Mouse (Mus musculus) lung, postnatal 0 days (tissue): ENCODE measurements around the gene Tbc1d5. TPM values are rescaled to one million over a fixed set of nuclear protein-coding genes. Genes with fewer than 3 reads are reported as not detected.

Source experiments
- ATAC-seq: fragments of 200-750 bp; cut with Nextera tagmentation; 2 replicates; pipeline ENCODE4 v1.8.0; 2017; ENCODE audit warnings: moderate library complexity
- DNase-seq: peaks from one replicate; pipeline ENCODE4 v3.0.0-alpha.2; 2016; ENCODE audit warnings: low spot score
- H3K27ac ChIP-seq: fragments of 300-500 bp; sonication (generic); 2 replicates; pipeline ENCODE4 v1.5.1; 2014; ENCODE audit warnings: antibody characterized with exemption, mild to moderate bottlenecking, low read length, mixed read lengths
- H3K27me3 ChIP-seq: fragments of 300-500 bp; sonication (generic); replicated peaks from 2 replicates; pipeline ENCODE4 v1.6.1; 2014; ENCODE audit warnings: low read length, mixed read lengths; ENCODE audit not compliant: insufficient read depth
- H3K36me3 ChIP-seq: fragments of 300-500 bp; sonication (generic); 2 replicates; pipeline ENCODE4 v1.6.1; 2014; ENCODE audit warnings: low read length, mixed read lengths; ENCODE audit not compliant: insufficient read depth
- H3K4me1 ChIP-seq: fragments of 300-500 bp; sonication (generic); 2 replicates; pipeline ENCODE4 v1.6.1; 2014; ENCODE audit warnings: antibody characterized with exemption, low read depth, low read length, mixed read lengths; ENCODE audit not compliant: insufficient read depth
- H3K4me2 ChIP-seq: fragments of 300-500 bp; sonication (generic); replicated peaks from 2 replicates; pipeline ENCODE4 v1.6.1; 2014; ENCODE audit warnings: low read depth, mild to moderate bottlenecking, low read length, moderate library complexity, mixed read lengths
- H3K4me3 ChIP-seq: fragments of 300-500 bp; sonication (generic); 2 replicates; pipeline ENCODE4 v1.5.1; 2014; ENCODE audit warnings: low read depth, low read length
- H3K9ac ChIP-seq: fragments of 300-500 bp; sonication (generic); replicated peaks from 2 replicates; pipeline ENCODE4 v1.6.1; 2014; ENCODE audit warnings: low read depth, mild to moderate bottlenecking
- H3K9me3 ChIP-seq: fragments of 300-500 bp; sonication (generic); 2 replicates; pipeline ENCODE4 v1.6.1; 2016; ENCODE audit warnings: low read length, mixed read lengths
- CTCF ChIP-seq: IDR thresholded peaks from 2 replicates; pipeline ENCODE4 v1.5.1; 2016; ENCODE audit warnings: antibody characterized with exemption, mild to moderate bottlenecking
- EP300 ChIP-seq: IDR thresholded peaks from 2 replicates; pipeline ENCODE4 v1.6.1; 2016; ENCODE audit warnings: antibody characterized with exemption, mild to moderate bottlenecking, control low read depth
- WGBS: fragments of 180-500 bp; shearing (Covaris S2); extraction: QIAGEN DNeasy Blood & Tissue Kit; methylation state at CpG from one replicate; pipeline ENCODE4 v1.1.7; 2014; 5-methylcytosine and 5-hydroxymethylcytosine counted together
- polyA plus RNA-seq: library from polyadenylated mRNA; unstranded; fragments of >200 nt; fragmentation: Nextera tagmentation; extraction: Ambion mirVana; gene quantifications from 2 replicates; pipeline ENCODE4 v1.2.1, GENCODE M21; 2015

The Tbc1d5 gene
- polyA plus RNA-seq, 1 experiment from 2014 or later: 3.9 TPM

DNA sequence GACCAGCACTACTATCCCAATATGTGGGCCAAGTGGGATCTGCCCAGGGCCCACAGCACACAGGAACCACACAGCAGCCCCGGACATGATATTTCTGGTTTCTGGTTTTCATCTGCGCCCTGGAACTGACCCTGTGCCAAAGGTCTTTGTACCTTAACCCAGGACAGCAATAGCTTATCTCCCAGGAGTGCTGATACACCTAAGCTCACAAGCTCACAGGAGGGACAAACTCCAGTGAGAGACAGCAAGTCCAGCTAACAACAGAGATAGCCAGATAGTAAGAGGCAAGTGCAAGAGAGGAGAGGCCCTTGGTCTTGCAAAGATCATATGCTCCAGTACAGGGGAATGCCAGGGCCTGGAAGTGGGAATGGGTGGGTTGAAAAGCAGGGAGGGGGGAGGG is 263.9 kb downstream of the Tbc1d5 start:
- WGBS: 93% methylated on average over 2 of the region's 2 CpGs
- TF ChIP-seq EP300 (no peak), CTCF (no peak)
- H3K9me3 ChIP-seq: no peaks in the 10 kb centered on the region
- H3K4me2 ChIP-seq: no peak overlapping the region
- H3K4me3 ChIP-seq: no peak overlapping the region
- no peaks in the 10 kb centered on the region for H3K27me3 ChIP-seq
- ATAC-seq (no peak), DNase-seq (no peak)
- no peaks in the 10 kb centered on the region for H3K36me3 ChIP-seq
- no peaks in the 10 kb centered on the region for H3K4me1 ChIP-seq
- H3K9ac ChIP-seq: no peak overlapping the region
- H3K27ac ChIP-seq: no peak overlapping the region

DNA sequence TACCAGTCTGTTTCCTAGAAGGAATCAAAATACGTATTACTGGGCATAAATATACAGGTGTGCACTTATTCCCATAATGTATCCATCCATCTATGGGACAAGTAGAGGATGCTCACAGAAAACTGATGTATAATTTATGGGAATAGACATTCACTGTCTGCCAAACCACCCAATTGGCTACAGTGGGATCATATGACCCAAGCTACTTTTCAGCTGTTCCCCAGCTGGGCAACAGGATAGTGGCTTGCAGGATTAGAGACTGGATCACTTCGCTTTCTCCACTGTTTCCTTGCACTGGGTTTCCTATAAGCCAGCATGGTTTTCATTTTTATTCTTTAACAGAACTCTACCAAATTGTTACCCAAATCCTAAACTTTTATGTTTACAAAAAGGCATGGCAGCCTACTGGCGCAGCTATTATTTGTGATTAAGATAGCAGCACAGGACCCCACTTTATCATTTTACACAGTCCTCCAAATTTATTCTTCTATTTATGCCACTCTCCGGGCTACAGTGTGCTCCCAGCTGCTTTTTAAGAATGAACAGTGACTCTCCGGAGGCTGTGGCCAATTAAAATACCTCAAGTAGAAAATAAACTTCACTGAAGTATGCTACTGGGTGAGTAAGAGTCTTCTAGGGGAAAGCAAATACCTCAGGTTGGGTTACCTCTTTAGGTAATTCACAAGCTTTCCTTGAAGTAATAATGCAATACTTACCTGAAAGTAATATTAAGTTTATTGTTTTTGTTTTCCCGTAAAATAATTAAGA is 270.4 kb downstream of the Tbc1d5 start:
- Histone ChIP-seq H3K9me3 (no peaks in the 10 kb centered on the region), H3K27ac (no peak overlapping the region), H3K4me3 (no peak overlapping the region), H3K9ac (no peak overlapping the region), H3K36me3 (no peaks in the 10 kb centered on the region), H3K27me3 (no peaks in the 10 kb centered on the region), H3K4me1 (no peaks in the 10 kb centered on the region), H3K4me2 (no peak overlapping the region)
- ATAC-seq (peak; percentile 79), DNase-seq (peak; percentile 63)
- TF ChIP-seq CTCF (no peak), EP300 (no peak)
- 61% methylated on average over 6 of the region's 6 CpGs for WGBS

DNA sequence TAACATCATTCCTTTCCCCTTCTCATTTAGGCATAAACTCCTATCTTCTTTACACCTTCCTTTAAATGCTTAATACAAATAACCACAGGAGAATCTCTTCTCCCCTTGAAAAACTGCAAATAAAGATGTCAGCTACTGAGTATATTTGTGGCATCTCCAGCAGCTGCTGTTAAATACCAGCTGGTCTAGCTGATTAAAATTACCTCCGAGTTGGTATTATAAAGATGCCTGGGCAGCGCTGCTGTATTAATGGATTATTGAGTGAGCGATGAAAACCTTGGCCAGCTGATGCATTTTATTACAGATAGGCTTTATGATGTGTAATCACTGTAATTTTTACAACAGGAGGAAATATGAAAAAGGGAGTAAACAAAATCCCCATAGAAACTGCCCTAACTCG is 271.0 kb downstream of the Tbc1d5 start:
- no peak overlapping the region for H3K9ac ChIP-seq
- TF ChIP-seq CTCF: no peak
- TF ChIP-seq EP300: no peak
- H3K9me3 ChIP-seq: no peaks in the 10 kb centered on the region
- ATAC-seq: no peak
- H3K36me3 ChIP-seq: no peaks in the 10 kb centered on the region
- H3K4me1 ChIP-seq: no peaks in the 10 kb centered on the region
- H3K4me3 ChIP-seq: no peak overlapping the region
- no peaks in the 10 kb centered on the region for H3K27me3 ChIP-seq
- DNase-seq: no peak
- H3K4me2 ChIP-seq: no peak overlapping the region
- 83% methylated on average over 4 of the region's 4 CpGs for WGBS
- no peak overlapping the region for H3K27ac ChIP-seq

DNA sequence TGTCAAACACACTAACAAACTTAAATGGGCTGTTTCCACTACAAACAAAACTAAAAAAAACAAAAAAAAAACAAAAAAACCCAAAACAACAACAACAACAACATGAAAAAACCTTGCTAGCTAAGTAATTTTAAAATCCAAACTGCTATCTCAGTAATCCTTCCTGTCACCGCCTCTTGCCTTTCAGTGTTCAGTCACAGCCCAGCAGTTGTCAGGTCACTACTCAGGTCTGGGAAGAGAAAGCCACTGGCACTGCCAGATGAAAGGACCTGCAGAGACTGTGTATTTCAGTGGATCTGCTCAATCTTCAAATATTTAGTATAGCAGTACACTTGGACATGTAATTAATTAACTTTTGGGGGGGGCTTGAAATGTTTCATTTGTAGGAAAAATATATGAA is 272.5 kb downstream of the Tbc1d5 start:
- H3K4me1 ChIP-seq: no peaks in the 10 kb centered on the region
- ATAC-seq: no peak
- DNase-seq: no peak
- WGBS: 84% methylated on average over 1 of the region's 1 CpGs
- H3K9me3 ChIP-seq: no peaks in the 10 kb centered on the region
- H3K4me2 ChIP-seq: no peak overlapping the region
- H3K4me3 ChIP-seq: no peak overlapping the region
- no peak overlapping the region for H3K27ac ChIP-seq
- H3K9ac ChIP-seq: no peak overlapping the region
- TF ChIP-seq CTCF: no peak
- TF ChIP-seq EP300: no peak
- no peaks in the 10 kb centered on the region for H3K27me3 ChIP-seq
- H3K36me3 ChIP-seq: no peaks in the 10 kb centered on the region

DNA sequence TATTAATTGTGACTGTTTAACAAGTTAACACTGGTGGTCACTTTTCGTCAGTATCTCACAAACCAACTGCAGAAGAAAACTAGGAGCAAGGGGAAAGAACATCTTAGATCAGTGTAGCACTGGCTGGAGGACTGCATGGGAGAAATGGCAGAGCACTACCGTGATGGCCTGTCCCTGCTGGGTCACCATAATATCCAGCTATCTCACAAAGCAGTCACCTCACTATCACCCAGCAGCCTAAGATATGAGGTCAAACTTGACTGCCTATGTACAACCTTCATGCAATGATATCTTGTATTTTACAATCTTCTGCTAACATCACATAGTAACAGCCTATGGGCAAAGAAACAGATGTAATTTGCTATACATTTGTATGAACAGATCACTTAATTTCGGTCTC is 274.7 kb downstream of the Tbc1d5 start:
- Histone ChIP-seq H3K4me3 (no peak overlapping the region), H3K36me3 (no peaks in the 10 kb centered on the region), H3K27ac (no peak overlapping the region), H3K9ac (no peak overlapping the region), H3K4me1 (no peaks in the 10 kb centered on the region), H3K9me3 (no peaks in the 10 kb centered on the region), H3K4me2 (no peak overlapping the region), H3K27me3 (no peaks in the 10 kb centered on the region)
- DNase-seq (no peak), ATAC-seq (no peak)
- WGBS: 84% methylated on average over 3 of the region's 3 CpGs
- TF ChIP-seq EP300 (no peak), CTCF (no peak)

DNA sequence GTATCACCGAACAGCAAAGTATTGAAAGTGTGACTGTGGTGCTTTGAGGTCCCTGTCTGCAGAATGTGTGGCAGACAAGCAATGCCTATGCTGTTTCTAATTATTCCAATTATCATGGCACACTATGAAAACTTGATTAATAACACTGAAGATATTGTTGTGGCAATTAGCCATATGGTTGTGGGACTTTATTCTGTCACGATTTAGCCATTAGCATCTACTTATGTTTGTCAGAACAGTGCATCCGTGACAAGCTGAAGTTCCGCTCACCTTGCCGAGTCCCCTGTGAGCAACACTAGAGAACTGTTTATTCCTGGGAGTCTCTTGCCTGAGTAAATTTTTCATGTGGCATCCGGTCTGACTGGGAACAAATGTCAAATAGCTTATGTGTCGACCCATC is 281.3 kb downstream of the Tbc1d5 start:
- no peak overlapping the region for H3K4me2 ChIP-seq
- H3K4me1 ChIP-seq: no peaks in the 10 kb centered on the region
- no peak for ATAC-seq

DNA sequence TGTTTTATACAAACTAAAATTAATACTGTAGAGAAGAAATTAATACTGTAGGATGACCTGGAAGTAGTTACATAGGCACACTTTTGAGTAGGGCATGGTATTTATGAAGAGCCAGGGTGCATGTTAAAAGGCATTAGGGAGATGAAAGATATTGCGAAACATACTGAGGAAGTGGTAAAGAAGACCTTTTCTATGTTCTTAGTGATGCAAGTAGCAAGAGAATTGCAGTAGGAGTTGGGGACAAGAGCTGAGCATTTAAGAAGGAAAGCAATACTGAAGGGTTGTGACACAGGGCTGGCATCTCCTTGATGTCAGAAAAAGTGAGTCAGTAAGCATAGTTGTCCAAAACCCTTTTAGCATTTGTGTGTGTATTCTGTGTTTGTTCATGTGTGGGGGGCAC is 289.7 kb downstream of the Tbc1d5 start:
- no peak for TF ChIP-seq CTCF
- TF ChIP-seq EP300: no peak
- H3K4me3 ChIP-seq: no peak overlapping the region

More for the DNA sequence above, 281.3 kb downstream of the Tbc1d5 start:
- no peak overlapping the region for H3K27ac ChIP-seq
- TF ChIP-seq CTCF (no peak), EP300 (no peak)
- no peak overlapping the region for H3K4me3 ChIP-seq
- DNase-seq: no peak
- WGBS: 79% methylated on average over 7 of the region's 7 CpGs
- no peaks in the 10 kb centered on the region for H3K9me3 ChIP-seq
- no peaks in the 10 kb centered on the region for H3K36me3 ChIP-seq
- no peaks in the 10 kb centered on the region for H3K27me3 ChIP-seq
- H3K9ac ChIP-seq: no peak overlapping the region

More for the DNA sequence above, 289.7 kb downstream of the Tbc1d5 start:
- H3K36me3 ChIP-seq: no peaks in the 10 kb centered on the region
- no peak overlapping the region for H3K4me2 ChIP-seq
- no peak overlapping the region for H3K9ac ChIP-seq
- H3K9me3 ChIP-seq: no peaks in the 10 kb centered on the region
- WGBS: 85% methylated on average over 1 of the region's 1 CpGs
- no peaks in the 10 kb centered on the region for H3K4me1 ChIP-seq
- ATAC-seq: no peak
- no peak overlapping the region for H3K27ac ChIP-seq
- H3K27me3 ChIP-seq: no peaks in the 10 kb centered on the region
- DNase-seq: peak; percentile 21
